Mouse (Mus musculus) neural tube, embryonic 10.5 days (tissue): ENCODE results near the gene Ino80.
A peak's percentile ranks its signal among the peaks of the same experiment; 100 is the strongest.
"Not testable (repeated sequence)": the region's sequence is repeated elsewhere in the genome, so short reads cannot be mapped to it uniquely, and the experiment has no call there.

Source experiments
- DNase-seq: peaks from one replicate; pipeline ENCODE4 v3.0.0-alpha.2; 2017; ENCODE audit warnings: low spot score; ENCODE audit errors: extremely low spot score

Gene Ino80

GRCm38 (mm10) chr2:119477571-119478396, at the start of gene Ino80:
TSS of gene Ino80 (minus strand) at chr2:119477687.
- DNase-seq = peak; percentile 98

- no peak for DNase-seq
Observed at GRCm38 (mm10) chr2:119525422-119525821, 47.9 kb upstream of the Ino80 start.

GRCm38 (mm10) chr2:119523836-119524235, 46.3 kb upstream of the Ino80 start:
- no peak for DNase-seq

DNA sequence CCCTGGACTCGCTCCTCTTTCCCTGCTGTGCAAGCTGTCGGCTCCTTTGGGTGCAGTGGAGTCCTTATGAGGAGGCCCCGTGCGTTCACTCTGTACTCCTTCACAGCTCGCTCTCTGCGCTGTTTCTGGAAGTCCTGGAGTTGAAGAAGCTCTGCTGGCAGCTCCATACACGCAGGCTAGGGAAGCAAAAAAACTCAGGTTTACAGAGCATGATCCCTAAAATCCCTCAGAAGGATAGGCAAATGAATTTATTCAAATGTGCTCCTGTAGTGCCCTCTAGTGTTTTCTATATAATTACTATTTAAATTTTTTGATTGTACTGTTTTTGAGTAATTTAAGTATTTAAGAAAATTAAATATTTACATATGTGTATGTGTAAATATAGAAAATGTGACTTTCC, 43.1 kb upstream of the Ino80 start:
- no peak for DNase-seq

GRCm38 (mm10) chr2:119516811-119517210, 39.3 kb upstream of the Ino80 start:
- DNase-seq = no peak

GRCm38 (mm10) chr2:119514026-119514522, 36.6 kb upstream of the Ino80 start:
- DNase-seq = no peak

DNA sequence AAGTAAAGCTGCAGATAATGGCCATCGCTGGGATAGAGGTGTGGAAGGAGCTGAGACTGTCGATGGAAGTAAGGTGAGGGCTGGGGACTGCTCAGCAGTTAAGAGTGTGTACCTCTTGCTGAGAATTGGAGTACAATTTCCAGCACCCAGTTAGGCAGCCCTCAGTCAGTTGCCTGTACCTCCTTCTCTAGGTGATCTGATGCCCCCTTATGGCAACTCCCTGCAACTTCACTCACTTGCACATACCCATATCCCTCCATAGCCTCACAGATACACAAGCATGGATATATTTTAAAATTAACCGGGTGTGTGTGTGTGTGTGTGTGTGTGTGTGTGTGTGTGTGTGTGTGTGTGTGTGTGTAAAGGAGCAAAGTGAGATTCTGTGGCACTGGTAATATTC, 34.8 kb upstream of the Ino80 start:
- DNase-seq = no peak

DNA sequence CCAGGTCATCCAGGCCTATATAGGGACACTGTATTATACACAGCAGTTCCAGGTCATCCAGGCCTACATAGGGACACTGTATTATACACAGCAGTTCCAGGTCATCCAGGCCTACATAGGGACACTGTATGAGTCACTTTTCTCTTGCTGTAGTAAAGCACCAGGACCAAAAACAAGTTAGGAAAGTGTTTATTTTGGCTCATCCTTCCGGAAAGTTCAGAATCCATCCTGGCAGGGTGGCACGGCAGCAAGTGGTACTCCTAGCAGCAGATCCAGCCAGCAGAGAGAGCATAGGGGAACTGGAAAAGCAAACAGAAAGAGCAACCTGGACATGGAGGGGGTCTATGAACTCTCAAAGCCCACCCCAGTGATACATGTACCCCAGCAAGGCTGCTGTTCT, 33.4 kb upstream of the Ino80 start:
- DNase-seq = no peak

GRCm38 (mm10) chr2:119508518-119508917, 31.0 kb upstream of the Ino80 start:
- not testable (repeated sequence) for DNase-seq

DNA sequence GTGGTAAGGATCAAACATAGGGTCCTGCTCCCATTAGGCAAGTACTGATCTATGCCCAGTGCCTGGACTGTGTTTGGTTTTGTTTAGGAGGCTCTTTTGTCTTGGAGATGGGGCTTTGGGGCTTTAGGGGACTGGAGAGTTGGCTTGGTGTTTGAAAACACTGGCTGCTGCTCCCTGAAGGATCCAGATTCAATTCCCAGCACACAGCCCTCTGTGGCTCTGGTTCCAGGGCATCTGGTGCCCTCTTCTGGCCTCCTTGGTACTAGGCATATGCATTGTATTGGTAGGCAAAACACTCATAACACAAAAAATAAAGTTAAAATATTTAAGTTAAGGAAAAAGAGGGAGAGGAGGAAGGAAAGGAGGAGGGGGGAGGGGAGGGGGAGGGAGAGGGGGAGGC, 29.6 kb upstream of the Ino80 start:
- DNase-seq = no peak

- no peak for DNase-seq
Observed at GRCm38 (mm10) chr2:119500965-119501652, 23.6 kb upstream of the Ino80 start.

- no peak for DNase-seq
Observed at GRCm38 (mm10) chr2:119498859-119499258, 21.4 kb upstream of the Ino80 start.

DNA sequence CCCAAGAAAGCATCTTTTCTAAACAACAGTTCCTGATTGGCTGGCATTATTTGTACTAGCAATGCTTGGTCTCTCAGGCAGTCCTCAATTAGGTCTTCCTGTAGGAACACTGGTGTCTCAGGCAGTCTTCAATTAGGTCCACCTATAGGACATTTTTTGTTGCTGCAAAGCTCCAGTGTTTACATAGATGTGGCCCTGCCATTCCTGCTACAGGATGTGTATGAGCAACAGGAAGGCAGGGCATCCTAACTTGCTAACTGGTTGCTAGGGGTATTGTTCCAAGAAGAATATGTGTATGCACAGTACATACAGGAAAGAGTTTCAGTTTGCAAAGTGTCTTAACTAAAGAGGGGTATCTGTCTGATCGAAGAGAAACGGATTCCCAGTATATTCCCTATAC, 18.6 kb upstream of the Ino80 start:
- no peak for DNase-seq

- no peak for DNase-seq
Observed at GRCm38 (mm10) chr2:119491953-119492352, 14.5 kb upstream of the Ino80 start.

DNA sequence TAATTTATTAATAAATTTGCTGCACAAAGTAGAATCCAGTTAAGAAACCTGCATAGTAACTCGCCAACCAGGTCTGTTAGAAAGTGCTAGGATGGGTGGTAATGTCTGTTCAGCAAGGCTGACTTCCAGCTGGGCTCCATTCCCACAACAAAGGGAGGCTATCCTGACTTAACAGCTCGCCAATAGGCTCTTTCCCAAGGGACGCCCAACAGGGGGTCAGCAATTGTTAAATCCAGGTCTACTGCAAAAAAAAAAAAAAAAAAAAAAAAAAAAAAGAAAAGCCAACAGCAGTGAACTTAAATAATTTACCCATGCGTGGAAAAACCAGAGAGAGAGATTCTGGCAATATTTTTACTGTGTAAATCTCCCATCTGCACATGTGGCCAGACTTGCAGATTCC, 9.0 kb upstream of the Ino80 start:
- DNase-seq = no peak

- no peak for DNase-seq
Observed at GRCm38 (mm10) chr2:119482307-119482706, 4.8 kb upstream of the Ino80 start.

DNA sequence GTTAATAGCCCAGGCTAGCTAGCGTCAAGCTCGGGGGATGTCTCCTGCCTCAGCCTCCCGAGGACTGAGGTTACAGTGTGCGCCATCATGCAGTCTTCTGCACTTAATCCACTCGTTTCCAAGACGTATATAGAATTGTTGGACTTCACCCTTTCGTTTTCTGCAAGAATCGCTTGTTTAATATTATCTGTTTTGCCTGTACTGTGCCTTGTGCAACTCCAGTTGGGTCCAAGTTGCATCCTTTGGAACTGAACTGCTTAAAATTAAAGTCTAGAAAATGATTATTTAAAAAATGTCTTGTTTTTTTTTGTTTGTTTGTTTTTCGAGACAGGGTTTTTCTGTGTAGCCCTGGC, 886 bp upstream of the Ino80 start:
- DNase-seq = no peak

DNA sequence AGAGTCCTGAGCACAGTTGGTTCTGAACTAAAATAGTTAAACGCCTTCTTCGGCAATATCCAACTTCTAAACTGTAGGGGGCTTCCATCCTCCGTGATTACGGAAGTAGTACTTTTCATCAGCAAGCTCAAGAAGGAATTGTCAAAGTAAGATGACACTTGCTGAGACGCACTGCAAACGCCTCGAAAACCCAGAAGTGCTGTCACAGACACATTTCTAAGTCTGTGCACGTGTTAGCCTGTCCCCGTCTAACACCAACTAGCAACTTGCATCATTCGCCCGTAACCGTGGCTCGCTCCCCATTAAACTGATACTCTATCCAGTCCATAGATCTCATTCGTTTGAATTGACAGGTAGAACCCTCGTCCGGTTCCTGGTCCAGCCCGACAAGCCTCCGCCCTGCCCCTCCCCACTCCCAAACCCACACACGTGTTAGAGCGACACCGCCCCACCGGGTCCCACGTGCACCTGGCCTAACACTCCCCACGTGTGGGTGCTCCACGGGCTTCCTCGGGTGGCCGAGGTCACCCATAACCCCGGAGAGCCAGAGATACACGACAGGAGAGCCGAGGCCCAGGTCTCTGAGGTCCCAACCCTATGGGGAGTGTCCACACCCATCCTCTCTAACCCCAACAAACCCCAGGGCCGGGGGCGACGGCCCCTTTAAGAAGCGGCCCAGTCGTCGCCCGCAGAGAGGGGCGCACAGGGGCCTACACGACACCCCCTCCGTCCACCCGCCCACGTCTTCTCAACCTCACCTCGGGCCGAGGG, 681 bp downstream of the Ino80 start:
- DNase-seq = no peak

- DNase-seq = no peak
Observed at GRCm38 (mm10) chr2:119476166-119476565, 1.3 kb downstream of the Ino80 start.

GRCm38 (mm10) chr2:119463945-119464344, 13.5 kb downstream of the Ino80 start:
- no peak for DNase-seq

DNA sequence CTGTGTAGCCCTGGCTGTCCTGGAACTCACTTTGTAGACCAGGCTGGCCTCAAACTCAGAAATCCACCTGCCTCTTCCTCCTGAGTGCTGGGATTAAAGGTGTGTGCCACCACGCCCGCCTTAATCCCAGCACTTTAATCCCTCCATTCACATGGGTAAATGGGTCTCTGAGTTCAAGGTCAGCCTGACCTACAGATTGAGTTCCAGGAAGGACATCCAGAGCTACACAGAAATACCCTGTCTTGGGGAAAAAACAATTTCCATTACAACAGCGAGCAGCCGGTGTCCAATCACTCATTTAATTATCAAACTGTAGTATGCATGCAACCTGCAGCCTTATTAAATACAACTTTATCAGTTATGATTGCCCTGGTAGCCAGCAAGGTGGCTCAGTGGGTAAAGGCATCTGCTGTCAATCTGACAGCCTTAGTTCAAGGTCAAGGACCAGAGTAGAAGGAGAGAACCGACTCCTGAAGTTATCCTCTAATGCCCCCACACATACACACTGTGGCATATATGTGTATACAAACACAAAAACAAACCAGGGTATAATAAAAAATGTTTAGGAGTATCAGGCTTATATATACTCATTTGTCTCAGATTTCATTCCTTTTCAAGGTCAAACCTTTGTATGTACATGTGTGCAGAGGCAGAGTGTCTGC, 14.2 kb downstream of the Ino80 start:
- no peak for DNase-seq
